Mouse (Mus musculus): Measurements from ENCODE around the gene Wbp2nl. TPM values are rescaled to one million over a fixed set of nuclear protein-coding genes. Genes with fewer than 3 reads are reported as not detected.

Gene Wbp2nl
- total RNA-seq (2021): not detected
- long read RNA-seq, experiment 1: 0 reads
- long read RNA-seq, experiment 2: 0 reads

- no peak for DNase-seq (ENCODE audit: low spot score in 2 of 2)
Measured at GRCm38 (mm10) chr15:82298764-82299561, at the start of gene Wbp2nl. TSS of gene Wbp2nl (plus strand) at chr15:82298954.

GRCm38 (mm10) chr15:82251579-82251978 lies 47.2 kb upstream of the Wbp2nl start:
- no peak for DNase-seq (ENCODE audit: low spot score in 2 of 2)

GRCm38 (mm10) chr15:82252097-82252496 lies 46.7 kb upstream of the Wbp2nl start, which contains the start of gene 1500009C09Rik:
TSS of gene 1500009C09Rik (plus strand) at chr15:82252397.
- no peak for DNase-seq (ENCODE audit: low spot score in 2 of 2)

- peak in 1 of 2 experiments; percentile 47 for DNase-seq (ENCODE audit: low spot score in 2 of 2)
Measured at GRCm38 (mm10) chr15:82255248-82255647, 43.5 kb upstream of the Wbp2nl start.

GRCm38 (mm10) chr15:82255944-82256383 lies 42.8 kb upstream of the Wbp2nl start:
- peak; percentile 79 to 86 for DNase-seq (ENCODE audit: low spot score in 2 of 2)

- peak; percentile 72 to 81 for DNase-seq (ENCODE audit: low spot score in 2 of 2)
Measured at GRCm38 (mm10) chr15:82259510-82259909, 39.2 kb upstream of the Wbp2nl start.

- DNase-seq (ENCODE audit: low spot score in 2 of 2): peak; percentile 66 to 75
Measured at GRCm38 (mm10) chr15:82266356-82266755, 32.4 kb upstream of the Wbp2nl start.

- DNase-seq (ENCODE audit: low spot score in 2 of 2): no peak
Measured at GRCm38 (mm10) chr15:82268185-82268584, 30.6 kb upstream of the Wbp2nl start.

- no peak for DNase-seq (ENCODE audit: low spot score in 2 of 2)
Measured at GRCm38 (mm10) chr15:82268783-82269182, 30.0 kb upstream of the Wbp2nl start.

- peak; percentile 77 to 86 for DNase-seq (ENCODE audit: low spot score in 2 of 2)
Measured at GRCm38 (mm10) chr15:82271201-82271600, 27.6 kb upstream of the Wbp2nl start.

- no peak for DNase-seq (ENCODE audit: low spot score in 2 of 2)
Measured at GRCm38 (mm10) chr15:82272295-82272694, 26.5 kb upstream of the Wbp2nl start.

GRCm38 (mm10) chr15:82274593-82274926 lies 24.2 kb upstream of the Wbp2nl start, which contains the start of gene Sept3:
TSS of gene Sept3 (plus strand) at chr15:82274893.
- no peak for DNase-seq (ENCODE audit: low spot score in 2 of 2)

GRCm38 (mm10) chr15:82274927-82275901 lies 23.5 kb upstream of the Wbp2nl start:
- DNase-seq (ENCODE audit: low spot score in 2 of 2): peak; percentile 78 to 88

GRCm38 (mm10) chr15:82277591-82277990 lies 21.2 kb upstream of the Wbp2nl start:
- peak; percentile 51 to 64 for DNase-seq (ENCODE audit: low spot score in 2 of 2)

GRCm38 (mm10) chr15:82280638-82281037 lies 18.1 kb upstream of the Wbp2nl start:
- DNase-seq (ENCODE audit: low spot score in 2 of 2): no peak

GRCm38 (mm10) chr15:82286157-82286556 lies 12.6 kb upstream of the Wbp2nl start:
- DNase-seq (ENCODE audit: low spot score in 2 of 2): no peak

GRCm38 (mm10) chr15:82290252-82290651 lies 8.5 kb upstream of the Wbp2nl start:
- no peak for DNase-seq (ENCODE audit: low spot score in 2 of 2)

GRCm38 (mm10) chr15:82292851-82293250 lies 5.9 kb upstream of the Wbp2nl start:
- no peak for DNase-seq (ENCODE audit: low spot score in 2 of 2)

- no peak for DNase-seq (ENCODE audit: low spot score in 2 of 2)
Measured at GRCm38 (mm10) chr15:82293271-82293711, 5.5 kb upstream of the Wbp2nl start.

GRCm38 (mm10) chr15:82294059-82294458 lies 4.7 kb upstream of the Wbp2nl start:
- no peak for DNase-seq (ENCODE audit: low spot score in 2 of 2)

- no peak for DNase-seq (ENCODE audit: low spot score in 2 of 2)
Measured at GRCm38 (mm10) chr15:82307107-82307506, 8.4 kb downstream of the Wbp2nl start.

All from left cerebral cortex, adult 18-20 months (tissue).